Mouse (Mus musculus): ENCODE measurements around the gene Srrm1.

Gene Srrm1

GRCm38 (mm10) chr4:135355886-135356550 lies 2.9 kb upstream of the Srrm1 start:
- in situ Hi-C loops (cut with MboI, MseI), result no loop called here

- in situ Hi-C loops (cut with MboI, MseI), result loop anchor here in 1 of 2 experiments (5.0 kb wide), 1 partner anchor 53 kb away; no protein-coding TSS in a partner anchor
These were observed 1.6 kb upstream of the Srrm1 start for GRCm38 (mm10) chr4:135354751-135355150.

GRCm38 (mm10) chr4:135353794-135354450 lies 801 bp upstream of the Srrm1 start:
- in situ Hi-C loops (cut with MboI, MseI), result loop anchor here in 1 of 2 experiments (5.0 kb wide), 1 partner anchor 53 kb away; no protein-coding TSS in a partner anchor

- in situ Hi-C loops (cut with MboI, MseI), result loop anchor here in 1 of 2 experiments (5.0 kb wide), 1 partner anchor 55 kb away; no protein-coding TSS in a partner anchor
These were observed 625 bp downstream of the Srrm1 start for GRCm38 (mm10) chr4:135352326-135353065.

- in situ Hi-C loops (cut with MboI, MseI), result no loop called here
These were observed 15.7 kb downstream of the Srrm1 start for GRCm38 (mm10) chr4:135337376-135337942.

GRCm38 (mm10) chr4:135336023-135336357 lies 17.1 kb downstream of the Srrm1 start:
- in situ Hi-C loops (cut with MboI, MseI), result no loop called here

- in situ Hi-C loops (cut with MboI, MseI), result no loop called here
These were observed 17.6 kb downstream of the Srrm1 start for GRCm38 (mm10) chr4:135335327-135336022.

- in situ Hi-C loops (cut with MboI, MseI), result loop anchor here in 1 of 2 experiments (10.0 kb wide), 1 partner anchor 1602 kb away; no protein-coding TSS in a partner anchor
These were observed 26.7 kb downstream of the Srrm1 start for GRCm38 (mm10) chr4:135326469-135326868.

GRCm38 (mm10) chr4:135326046-135326445 lies 27.1 kb downstream of the Srrm1 start:
- in situ Hi-C loops (cut with MboI, MseI), result loop anchor here in 1 of 2 experiments (10.0 kb wide), 1 partner anchor 1601 kb away; no protein-coding TSS in a partner anchor

- in situ Hi-C loops (cut with MboI, MseI), result loop anchor here in 1 of 2 experiments (5.0 to 10.0 kb wide), 2 partner anchors 106 to 1598 kb away; no protein-coding TSS in a partner anchor
These were observed 30.1 kb downstream of the Srrm1 start for GRCm38 (mm10) chr4:135323021-135323420.

- in situ Hi-C loops (cut with MboI, MseI), result loop anchor here in 1 of 2 experiments (5.0 kb wide), 1 partner anchor 96 kb away; no protein-coding TSS in a partner anchor
These were observed 35.2 kb downstream of the Srrm1 start for GRCm38 (mm10) chr4:135317966-135318365.

GRCm38 (mm10) chr4:135317539-135317938 lies 35.6 kb downstream of the Srrm1 start:
- in situ Hi-C loops (cut with MboI, MseI), result loop anchor here in 1 of 2 experiments (5.0 kb wide), 1 partner anchor 95 kb away; no protein-coding TSS in a partner anchor

- in situ Hi-C loops (cut with MboI, MseI), result loop anchor here in 1 of 2 experiments (5.0 kb wide), 1 partner anchor 93 kb away; no protein-coding TSS in a partner anchor
These were observed 37.8 kb downstream of the Srrm1 start for GRCm38 (mm10) chr4:135315287-135315686.

- in situ Hi-C loops (cut with MboI, MseI), result no loop called here
These were observed 38.7 kb downstream of the Srrm1 start for GRCm38 (mm10) chr4:135314419-135314832.

- in situ Hi-C loops (cut with MboI, MseI), result no loop called here
These were observed 39.3 kb downstream of the Srrm1 start for GRCm38 (mm10) chr4:135313761-135314241.

GRCm38 (mm10) chr4:135313111-135313691 lies 39.9 kb downstream of the Srrm1 start:
- in situ Hi-C loops (cut with MboI, MseI), result no loop called here

GRCm38 (mm10) chr4:135312706-135313105 lies 40.4 kb downstream of the Srrm1 start:
- in situ Hi-C loops (cut with MboI, MseI), result no loop called here

- in situ Hi-C loops (cut with MboI, MseI), result no loop called here
These were observed 42.8 kb downstream of the Srrm1 start for GRCm38 (mm10) chr4:135310371-135310770.

- in situ Hi-C loops (cut with MboI, MseI), result no loop called here
These were observed 43.4 kb downstream of the Srrm1 start for GRCm38 (mm10) chr4:135309726-135310125.

- in situ Hi-C loops (cut with MboI, MseI), result no loop called here
These were observed 43.9 kb downstream of the Srrm1 start for GRCm38 (mm10) chr4:135309112-135309659.
